In genomic region chr2:148480376-148480775, GRCm38 (mm10) we compare ENCODE assay signal across 25 mouse cellular contexts.
"Had no signal": no experiment of that assay in that cellular context is flagged by ENCODE, and none has a peak within 500 bp of the region (broad histone marks: within the 10 kb centered on the region; RNA-seq: fewer than 3 reads in every experiment).

No protein-coding gene starts in this region.

- ATAC-seq: hindbrain, embryonic 16.5 days; inflammation-experienced regulatory T-cells, adult 6 months; intestine, embryonic 15.5 days; intestine, postnatal 0 days had no signal

- H3K9ac ChIP-seq: heart, embryonic 12.5 days; hindbrain, embryonic 12.5 days; hindbrain, embryonic 14.5 days; intestine, embryonic 15.5 days; kidney, embryonic 15.5 days; limb, embryonic 13.5 days; limb, embryonic 15.5 days had no signal

- H3K9me3 ChIP-seq: heart, embryonic 10.5 days; heart, embryonic 12.5 days; hindbrain, embryonic 10.5 days; hindbrain, embryonic 12.5 days; intestine, embryonic 15.5 days; kidney, embryonic 15.5 days; limb, embryonic 13.5 days; limb, embryonic 15.5 days had no signal

- H3K27me3 ChIP-seq: heart, embryonic 12.5 days; hindbrain, embryonic 12.5 days; intestine, embryonic 15.5 days; kidney, embryonic 15.5 days; limb, embryonic 13.5 days; limb, embryonic 15.5 days had no signal

- H3K4me1 ChIP-seq: intestine, embryonic 15.5 days; limb, embryonic 13.5 days; limb, embryonic 15.5 days had no signal

- H3K27ac ChIP-seq: heart, embryonic 10.5 days; hindbrain, embryonic 10.5 days; hindbrain, embryonic 12.5 days; hindbrain, embryonic 14.5 days; intestine, embryonic 15.5 days; kidney, embryonic 15.5 days; kidney, postnatal 0 days; limb, embryonic 13.5 days; limb, embryonic 15.5 days had no signal

- H3K4me2 ChIP-seq: heart, embryonic 12.5 days; hindbrain, embryonic 12.5 days; hindbrain, embryonic 14.5 days; intestine, embryonic 15.5 days; kidney, embryonic 15.5 days; limb, embryonic 13.5 days; limb, embryonic 15.5 days had no signal

- H3K4me3 ChIP-seq: heart, embryonic 10.5 days; heart, embryonic 12.5 days; hindbrain, embryonic 10.5 days; hindbrain, embryonic 12.5 days; intestine, embryonic 15.5 days; kidney, embryonic 15.5 days; limb, embryonic 13.5 days; limb, embryonic 15.5 days had no signal

- DNase-seq: gastrocnemius, postnatal 14 days; gastrocnemius, postnatal 36 days; heart, adult 18-20 months; heart, postnatal 10 days; heart, postnatal 4 days; kidney, adult 18-20 months; kidney, adult 9 months; kidney, postnatal 14 days; kidney, postnatal 36 days; layer of hippocampus, adult 9-11 months; layer of hippocampus, postnatal 36 days; left cerebral cortex, postnatal 4 days had no signal

- H3K36me3 ChIP-seq: heart, embryonic 10.5 days; heart, embryonic 12.5 days; hindbrain, embryonic 10.5 days; hindbrain, embryonic 12.5 days; intestine, embryonic 15.5 days; kidney, embryonic 15.5 days; limb, embryonic 13.5 days; limb, embryonic 15.5 days had no signal
